Mouse (Mus musculus): ENCODE measurements at regions not wholly inside any gene's neighbourhood (a gene's known extent, or its start where the extent isn't known, plus 50 kb on each side); places are given as distances from the start of the nearest gene placed in this dataset.

DNA sequence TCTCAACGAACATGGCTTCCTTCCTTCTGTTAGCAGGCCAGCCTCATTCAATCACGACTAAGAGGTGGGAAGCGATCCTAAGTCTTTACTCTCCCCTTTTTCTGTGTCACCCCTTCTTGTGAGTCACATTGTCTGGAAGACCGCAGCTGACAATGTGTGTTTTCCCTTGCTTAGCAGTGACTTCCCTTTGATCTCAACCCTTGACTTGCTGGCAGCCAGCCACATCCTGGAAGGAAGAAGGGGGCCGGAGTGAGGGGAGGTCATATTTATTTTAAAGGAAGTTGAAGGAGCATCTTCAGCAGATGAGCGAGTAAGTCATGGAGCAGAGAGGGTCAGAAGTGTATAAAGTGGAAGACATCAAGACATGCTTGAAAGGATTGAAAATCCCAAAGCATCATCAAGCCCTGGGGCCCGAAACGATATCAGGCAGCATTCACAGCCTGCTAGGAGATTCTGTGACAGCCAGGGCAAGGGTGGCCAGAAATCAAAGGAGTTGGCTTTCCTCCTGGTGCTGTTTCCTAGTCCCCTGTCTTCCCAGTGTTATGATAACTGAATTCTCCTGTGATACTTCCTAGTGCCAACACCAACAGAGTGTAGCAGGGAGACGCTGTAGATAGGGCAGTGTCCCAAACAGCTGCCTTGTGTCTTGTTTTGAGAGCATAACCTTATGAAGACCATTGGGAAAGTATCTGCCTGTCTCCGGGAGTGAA is 245.9 kb downstream of the Ankrd16 start:
- ATAC-seq (replicated peaks; ENCODE audit: insufficient number of reproducible peaks, low FRiP score, low TSS enrichment), result peak; percentile 75
- no peak overlapping the region for H3K4me3 ChIP-seq (ENCODE audit: low read depth, low read length)
- H3K4me2 ChIP-seq, result no peak overlapping the region
- no peaks in the 10 kb centered on the region for H3K36me3 ChIP-seq (ENCODE audit: control insufficient read depth, insufficient read depth, low read length)
- H3K9me3 ChIP-seq (replicated peaks; ENCODE audit: control insufficient read depth, low read length), result no peaks in the 10 kb centered on the region
- no peaks in the 10 kb centered on the region for H3K4me1 ChIP-seq (ENCODE audit: control insufficient read depth, insufficient read depth, low read length)
- peak overlapping the region; percentile 75 for H3K27ac ChIP-seq (ENCODE audit: low read depth, low read length)
- no peak overlapping the region for H3K9ac ChIP-seq (ENCODE audit: low read depth, low read length)
- no peaks in the 10 kb centered on the region for H3K27me3 ChIP-seq (ENCODE audit: control insufficient read depth, insufficient read depth, low read length)
- 37% methylated on average over 10 of the region's 10 CpGs for WGBS (ENCODE audit: insufficient replicate concordance)

DNA sequence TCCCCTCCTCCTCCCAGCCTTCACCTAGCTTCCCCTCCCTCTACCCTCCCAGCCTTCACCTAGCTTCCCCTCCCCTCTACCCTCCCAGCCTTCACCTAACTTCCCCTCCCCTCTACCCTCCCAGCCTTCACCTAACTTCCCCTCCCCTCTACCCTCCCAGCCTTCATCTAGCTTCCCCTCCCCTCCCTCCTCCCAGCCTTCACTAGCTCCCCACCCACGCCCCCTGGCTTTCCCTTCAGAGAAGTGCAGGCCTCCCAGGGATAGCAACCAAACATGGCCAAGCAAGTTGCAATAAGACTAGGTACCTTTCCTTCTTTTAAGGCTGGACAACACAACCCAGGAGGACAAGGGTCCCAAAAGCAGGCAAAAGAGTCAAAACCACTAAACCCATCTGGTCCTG is 248.5 kb downstream of the Ankrd16 start:
- no peaks in the 10 kb centered on the region for H3K36me3 ChIP-seq (ENCODE audit: control insufficient read depth, insufficient read depth, low read length)
- 59% methylated on average over 1 of the region's 1 CpGs for WGBS (ENCODE audit: insufficient replicate concordance)
- H3K4me3 ChIP-seq (ENCODE audit: low read depth, low read length), result no peak overlapping the region

DNA sequence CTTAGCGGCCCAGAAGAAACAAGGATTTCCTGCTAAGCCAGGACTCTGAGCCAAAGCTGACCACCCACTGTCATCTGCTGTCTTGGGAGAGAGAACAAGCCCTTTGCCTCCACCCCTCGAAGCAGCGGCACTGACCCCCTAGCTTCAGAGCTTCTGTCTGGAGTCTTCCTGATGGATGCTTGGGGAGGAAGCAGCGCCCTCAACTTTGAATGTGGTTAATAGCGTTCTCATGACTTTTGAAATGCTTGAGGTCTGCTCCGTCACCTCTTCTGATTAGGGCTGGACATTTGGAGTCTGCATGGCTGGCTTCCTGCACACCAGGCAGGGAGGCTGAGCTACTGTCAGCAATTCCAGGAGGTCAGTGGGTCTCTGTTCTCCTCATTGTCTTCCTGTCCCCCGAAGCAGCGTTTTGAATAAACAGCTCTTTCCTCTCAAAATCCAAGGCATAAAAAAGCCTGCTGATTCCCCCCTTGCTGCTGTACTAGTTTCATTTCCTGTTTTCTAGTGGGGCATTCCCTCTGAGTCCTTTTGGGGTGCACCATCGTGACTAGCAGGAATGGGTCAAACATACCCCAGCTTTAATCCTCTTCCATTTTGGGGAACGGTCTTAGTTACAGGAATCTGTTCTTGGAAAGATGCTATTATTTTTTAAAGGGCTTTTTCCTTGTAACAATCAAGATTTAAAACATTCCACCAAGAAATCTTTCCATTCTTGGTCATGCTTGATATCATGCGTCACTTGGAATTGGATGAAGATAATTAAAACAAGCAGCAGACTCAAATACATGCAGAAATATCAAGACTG is 256.0 kb downstream of the Ankrd16 start:
- 54% methylated on average over 11 of the region's 11 CpGs for WGBS (ENCODE audit: insufficient replicate concordance)
- Histone ChIP-seq H3K4me2 (peak overlapping the region; percentile 4; the same call in 1 of the 2 replicates), H3K36me3 (ENCODE audit: control insufficient read depth, insufficient read depth, low read length) (no peaks in the 10 kb centered on the region), H3K4me1 (ENCODE audit: control insufficient read depth, insufficient read depth, low read length) (no peaks in the 10 kb centered on the region), H3K27me3 (ENCODE audit: control insufficient read depth, insufficient read depth, low read length) (no peaks in the 10 kb centered on the region), H3K9ac (ENCODE audit: low read depth, low read length) (no peak overlapping the region), H3K9me3 (replicated peaks; ENCODE audit: control insufficient read depth, low read length) (no peaks in the 10 kb centered on the region), H3K4me3 (ENCODE audit: low read depth, low read length) (no peak overlapping the region), H3K27ac (ENCODE audit: low read depth, low read length) (peak overlapping the region; percentile 12; the same call in 1 of the 2 replicates)
- no peak for ATAC-seq (replicated peaks; ENCODE audit: insufficient number of reproducible peaks, low FRiP score, low TSS enrichment)

More for the DNA sequence above, 248.5 kb downstream of the Ankrd16 start:
- ATAC-seq (replicated peaks; ENCODE audit: insufficient number of reproducible peaks, low FRiP score, low TSS enrichment), result no peak
- Histone ChIP-seq H3K9me3 (replicated peaks; ENCODE audit: control insufficient read depth, low read length) (no peaks in the 10 kb centered on the region), H3K4me1 (ENCODE audit: control insufficient read depth, insufficient read depth, low read length) (no peaks in the 10 kb centered on the region), H3K9ac (ENCODE audit: low read depth, low read length) (no peak overlapping the region), H3K27me3 (ENCODE audit: control insufficient read depth, insufficient read depth, low read length) (no peaks in the 10 kb centered on the region), H3K27ac (ENCODE audit: low read depth, low read length) (no peak overlapping the region), H3K4me2 (no peak overlapping the region)

DNA sequence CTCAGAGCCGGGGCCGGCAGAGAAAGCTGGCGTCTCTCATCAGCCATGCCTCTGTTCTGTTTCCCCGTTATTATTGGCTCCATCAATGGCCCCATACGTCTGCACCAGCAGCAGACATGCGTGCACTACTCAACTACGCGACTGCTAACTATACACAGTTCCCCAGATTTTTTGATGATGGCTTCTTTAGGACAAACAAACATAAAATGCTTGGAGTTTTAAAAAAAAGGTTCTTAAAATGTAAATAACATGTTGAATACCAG is 256.6 kb downstream of the Ankrd16 start:
- no peaks in the 10 kb centered on the region for H3K4me1 ChIP-seq (ENCODE audit: control insufficient read depth, insufficient read depth, low read length)
- no peak overlapping the region for H3K4me3 ChIP-seq (ENCODE audit: low read depth, low read length)
- H3K4me2 ChIP-seq, result no peak overlapping the region
- no peaks in the 10 kb centered on the region for H3K9me3 ChIP-seq (replicated peaks; ENCODE audit: control insufficient read depth, low read length)
- H3K27ac ChIP-seq (ENCODE audit: low read depth, low read length), result no peak overlapping the region
- no peak for ATAC-seq (replicated peaks; ENCODE audit: insufficient number of reproducible peaks, low FRiP score, low TSS enrichment)
- no peaks in the 10 kb centered on the region for H3K36me3 ChIP-seq (ENCODE audit: control insufficient read depth, insufficient read depth, low read length)
- H3K27me3 ChIP-seq (ENCODE audit: control insufficient read depth, insufficient read depth, low read length), result no peaks in the 10 kb centered on the region
- WGBS (ENCODE audit: insufficient replicate concordance), result 74% methylated on average over 8 of the region's 8 CpGs
- no peak overlapping the region for H3K9ac ChIP-seq (ENCODE audit: low read depth, low read length)

DNA sequence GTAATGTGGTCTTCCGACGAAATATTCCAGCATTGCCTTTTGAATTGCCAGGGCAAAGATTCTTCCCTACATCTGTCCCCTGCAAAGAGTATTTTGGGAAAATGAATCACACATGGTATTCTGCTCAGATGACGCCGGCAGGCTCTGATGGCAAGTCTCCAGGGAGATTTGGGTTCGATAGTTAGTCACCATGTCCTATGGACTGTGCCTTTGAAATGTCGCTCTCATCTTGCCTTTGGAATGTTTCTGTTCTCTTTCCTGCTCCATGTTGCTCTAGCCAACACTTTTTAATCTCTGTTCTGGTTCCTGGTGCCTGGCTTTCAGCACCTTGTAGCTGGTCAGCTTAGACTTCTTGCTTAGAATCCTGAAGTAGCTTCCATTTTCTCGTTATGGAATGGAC is 252.3 kb downstream of the Itga8 start:
- H3K9me3 ChIP-seq (replicated peaks; ENCODE audit: control insufficient read depth, low read length), result no peaks in the 10 kb centered on the region
- no peaks in the 10 kb centered on the region for H3K36me3 ChIP-seq (ENCODE audit: control insufficient read depth, insufficient read depth, low read length)
- H3K4me2 ChIP-seq, result no peak overlapping the region
- ATAC-seq (replicated peaks; ENCODE audit: insufficient number of reproducible peaks, low FRiP score, low TSS enrichment), result no peak
- H3K27ac ChIP-seq (ENCODE audit: low read depth, low read length), result no peak overlapping the region
- no peak overlapping the region for H3K9ac ChIP-seq (ENCODE audit: low read depth, low read length)
- no peak overlapping the region for H3K4me3 ChIP-seq (ENCODE audit: low read depth, low read length)
- H3K27me3 ChIP-seq (ENCODE audit: control insufficient read depth, insufficient read depth, low read length), result no peaks in the 10 kb centered on the region
- WGBS (ENCODE audit: insufficient replicate concordance), result 58% methylated on average over 7 of the region's 7 CpGs
- 0 out of 2 replicates have a peak, but pooled peaks cover 2% of the 10 kb centered on the region for H3K4me1 ChIP-seq (ENCODE audit: control insufficient read depth, insufficient read depth, low read length)

DNA sequence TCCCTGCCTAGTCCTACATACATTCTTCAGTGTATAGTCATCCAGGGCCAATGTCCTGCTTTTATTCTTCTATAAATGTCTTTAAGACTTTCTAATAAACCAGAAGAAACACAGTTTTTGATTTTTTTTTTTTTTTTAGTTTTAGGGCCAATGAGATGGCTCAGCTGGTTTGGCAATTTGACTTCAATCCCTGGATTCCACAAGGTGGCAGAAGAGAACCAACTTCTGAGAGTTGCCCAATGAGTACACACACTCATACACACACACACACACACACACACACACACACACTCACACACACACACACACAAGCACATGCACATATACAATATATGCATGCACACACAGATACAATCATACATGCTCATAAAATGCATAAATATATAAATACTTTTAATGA is 251.8 kb downstream of the Itga8 start:
- Histone ChIP-seq H3K27ac (ENCODE audit: low read depth, low read length) (no peak overlapping the region), H3K4me2 (no peak overlapping the region), H3K4me1 (ENCODE audit: control insufficient read depth, insufficient read depth, low read length) (0 out of 2 replicates have a peak, but pooled peaks cover 2% of the 10 kb centered on the region), H3K27me3 (ENCODE audit: control insufficient read depth, insufficient read depth, low read length) (no peaks in the 10 kb centered on the region), H3K9ac (ENCODE audit: low read depth, low read length) (no peak overlapping the region), H3K9me3 (replicated peaks; ENCODE audit: control insufficient read depth, low read length) (no peaks in the 10 kb centered on the region), H3K36me3 (ENCODE audit: control insufficient read depth, insufficient read depth, low read length) (no peaks in the 10 kb centered on the region), H3K4me3 (ENCODE audit: low read depth, low read length) (no peak overlapping the region)
- ATAC-seq (replicated peaks; ENCODE audit: insufficient number of reproducible peaks, low FRiP score, low TSS enrichment), result no peak

DNA sequence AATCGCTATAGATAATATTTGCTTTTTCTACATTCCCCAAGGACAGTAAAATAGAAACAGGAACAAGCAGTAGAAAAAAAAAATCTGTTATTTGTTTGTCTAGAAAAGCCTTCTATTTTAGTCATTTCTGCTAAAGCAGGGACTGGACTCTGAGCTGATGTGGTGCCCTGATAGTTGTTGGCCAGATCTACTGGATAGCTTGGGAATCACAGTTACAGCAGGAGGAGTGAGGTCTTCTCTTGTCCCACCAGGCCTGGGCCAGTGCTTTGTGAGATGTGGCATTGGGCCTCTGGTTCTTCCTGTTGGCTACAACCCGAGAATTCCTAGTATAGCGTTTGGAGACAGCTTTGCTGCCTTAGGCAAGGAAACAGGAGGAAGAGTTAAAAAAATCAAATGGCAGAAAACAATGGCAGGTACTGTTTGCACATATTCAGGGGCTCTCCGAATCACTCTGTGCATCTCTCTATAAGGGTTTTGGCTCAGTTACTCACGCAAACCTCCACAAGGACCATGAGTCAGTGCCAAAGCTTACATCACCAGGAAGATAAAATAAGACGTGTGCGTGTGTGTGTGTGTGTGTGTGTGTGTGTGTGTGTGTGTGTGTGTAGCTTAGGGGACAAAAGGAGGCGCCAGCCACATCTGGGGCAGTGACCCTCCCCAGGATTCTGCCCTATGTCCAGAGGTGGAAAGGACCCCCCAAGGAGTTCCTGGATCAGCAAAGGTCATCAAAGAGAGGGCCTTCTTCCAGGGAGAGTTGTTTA is 248.1 kb downstream of the Itga8 start:
- no peak overlapping the region for H3K27ac ChIP-seq (ENCODE audit: low read depth, low read length)
- WGBS (ENCODE audit: insufficient replicate concordance), result 49% methylated on average over 8 of the region's 8 CpGs

DNA sequence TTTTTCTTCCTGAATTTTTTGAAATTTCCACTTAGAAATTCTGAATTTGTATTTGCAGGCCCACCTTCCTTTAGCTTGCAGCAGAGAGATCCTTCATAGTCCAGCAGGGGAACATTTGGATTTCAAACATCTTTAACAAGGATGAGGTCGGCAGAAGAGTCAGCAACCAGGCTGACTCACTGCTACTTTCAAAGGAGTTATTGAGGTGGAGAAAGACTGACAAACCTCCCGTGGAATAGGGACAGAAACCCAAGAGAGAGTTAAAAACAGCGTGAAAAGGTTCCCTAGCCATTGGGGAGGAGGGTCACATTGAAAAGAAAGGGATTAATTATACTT is 247.6 kb downstream of the Itga8 start:
- Histone ChIP-seq H3K27ac (ENCODE audit: low read depth, low read length) (no peak overlapping the region), H3K4me2 (no peak overlapping the region), H3K27me3 (ENCODE audit: control insufficient read depth, insufficient read depth, low read length) (no peaks in the 10 kb centered on the region), H3K4me3 (ENCODE audit: low read depth, low read length) (no peak overlapping the region), H3K9ac (ENCODE audit: low read depth, low read length) (no peak overlapping the region), H3K9me3 (replicated peaks; ENCODE audit: control insufficient read depth, low read length) (no peaks in the 10 kb centered on the region), H3K4me1 (ENCODE audit: control insufficient read depth, insufficient read depth, low read length) (0 out of 2 replicates have a peak, but pooled peaks cover 2% of the 10 kb centered on the region), H3K36me3 (ENCODE audit: control insufficient read depth, insufficient read depth, low read length) (no peaks in the 10 kb centered on the region)
- 33% methylated on average over 3 of the region's 3 CpGs for WGBS (ENCODE audit: insufficient replicate concordance)
- no peak for ATAC-seq (replicated peaks; ENCODE audit: insufficient number of reproducible peaks, low FRiP score, low TSS enrichment)

More for the DNA sequence above, 248.1 kb downstream of the Itga8 start:
- no peak for ATAC-seq (replicated peaks; ENCODE audit: insufficient number of reproducible peaks, low FRiP score, low TSS enrichment)
- H3K27me3 ChIP-seq (ENCODE audit: control insufficient read depth, insufficient read depth, low read length), result no peaks in the 10 kb centered on the region
- H3K9ac ChIP-seq (ENCODE audit: low read depth, low read length), result no peak overlapping the region
- no peak overlapping the region for H3K4me2 ChIP-seq
- no peak overlapping the region for H3K4me3 ChIP-seq (ENCODE audit: low read depth, low read length)
- 0 out of 2 replicates have a peak, but pooled peaks cover 2% of the 10 kb centered on the region for H3K4me1 ChIP-seq (ENCODE audit: control insufficient read depth, insufficient read depth, low read length)
- H3K36me3 ChIP-seq (ENCODE audit: control insufficient read depth, insufficient read depth, low read length), result no peaks in the 10 kb centered on the region
- no peaks in the 10 kb centered on the region for H3K9me3 ChIP-seq (replicated peaks; ENCODE audit: control insufficient read depth, low read length)
